Mouse (Mus musculus) neural tube, embryonic 12.5 days (tissue): ENCODE measurements around the gene Gm49318. TPM values are rescaled to one million over a fixed set of nuclear protein-coding genes. Genes with fewer than 3 reads are reported as not detected.

Experiments used
- ATAC-seq: fragments of 200-750 bp; cut with Nextera tagmentation; 2 replicates; pipeline ENCODE4 v1.8.0; 2017; ENCODE audit warnings: low read depth, mild to moderate bottlenecking, moderate TSS enrichment, moderate library complexity; ENCODE audit not compliant: low FRiP score
- H3K27ac ChIP-seq: fragments of 300-500 bp; sonication (generic); 2 replicates; pipeline ENCODE4 v1.5.1; 2016
- H3K27me3 ChIP-seq: fragments of 300-500 bp; sonication (generic); replicated peaks from 2 replicates; pipeline ENCODE4 v1.6.1; 2016; ENCODE audit warnings: mild to moderate bottlenecking
- H3K36me3 ChIP-seq: fragments of 300-500 bp; sonication (generic); 2 replicates; pipeline ENCODE4 v1.6.1; 2016; ENCODE audit warnings: mild to moderate bottlenecking
- H3K4me1 ChIP-seq: fragments of 300-500 bp; sonication (generic); 2 replicates; pipeline ENCODE4 v1.6.1; 2016
- H3K4me2 ChIP-seq: fragments of 300-500 bp; sonication (generic); replicated peaks from 2 replicates; pipeline ENCODE4 v1.6.1; 2016; ENCODE audit warnings: mild to moderate bottlenecking
- H3K4me3 ChIP-seq: fragments of 300-500 bp; sonication (generic); 2 replicates; pipeline ENCODE4 v1.5.1; 2016
- H3K9ac ChIP-seq: fragments of 300-500 bp; sonication (generic); 2 replicates; pipeline ENCODE4 v1.6.1; 2016; ENCODE audit warnings: mild to moderate bottlenecking
- H3K9me3 ChIP-seq: fragments of 300-500 bp; sonication (generic); 2 replicates; pipeline ENCODE4 v1.6.1; 2016; ENCODE audit warnings: mild to moderate bottlenecking
- WGBS: fragments of 180-500 bp; shearing (Covaris S2); methylation state at CpG from one replicate; pipeline ENCODE4 v1.1.7; 2016; 5-methylcytosine and 5-hydroxymethylcytosine counted together
- polyA plus RNA-seq: library from polyadenylated mRNA; unstranded; fragments of >200 nt; fragmentation: Nextera tagmentation; extraction: Ambion mirVana; gene quantifications from 2 replicates; pipeline ENCODE4 v1.2.1, GENCODE M21; 2016

Gene Gm49318
- polyA plus RNA-seq, 1 experiment from 2014 or later = not detected

- 91% methylated on average over 13 of the region's 13 CpGs for WGBS
- H3K4me1 ChIP-seq = peaks cover 11% of the 10 kb centered on the region
- H3K27ac ChIP-seq = no peak overlapping the region
- no peak overlapping the region for H3K9ac ChIP-seq
- no peaks in the 10 kb centered on the region for H3K27me3 ChIP-seq
- no peak overlapping the region for H3K4me2 ChIP-seq
- H3K9me3 ChIP-seq = no peaks in the 10 kb centered on the region
- no peak overlapping the region for H3K4me3 ChIP-seq
- ATAC-seq = peak; percentile 34; the same call in 1 of the 2 replicates
- peaks cover 83% of the 10 kb centered on the region for H3K36me3 ChIP-seq
Measured at GRCm38 (mm10) chr9:22012731-22013130, 58.3 kb downstream of the Gm49318 start.

DNA sequence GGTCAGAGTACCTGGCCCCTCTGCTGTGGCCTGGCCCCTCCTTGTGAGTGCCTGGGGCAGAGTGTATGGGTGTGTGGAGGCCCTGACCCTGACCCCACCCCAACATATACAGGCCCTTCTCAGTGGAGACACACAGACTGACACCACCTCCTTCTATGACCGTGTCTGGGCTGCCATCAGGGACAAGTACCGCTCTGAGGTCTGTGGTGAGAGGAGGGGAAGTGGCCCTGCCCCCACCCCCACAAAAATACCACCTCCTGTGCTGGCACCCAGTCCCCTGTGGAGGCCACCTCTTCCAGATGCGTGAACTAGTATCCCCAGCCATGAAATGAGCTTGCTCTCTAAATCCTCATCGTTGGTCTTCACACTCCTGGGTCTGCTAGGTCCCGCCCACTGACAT is 60.0 kb downstream of the Gm49318 start:
- peaks cover 11% of the 10 kb centered on the region for H3K4me1 ChIP-seq
- no peak overlapping the region for H3K4me3 ChIP-seq
- 96% methylated on average over 5 of the region's 5 CpGs for WGBS
- H3K4me2 ChIP-seq = no peak overlapping the region
- no peak overlapping the region for H3K9ac ChIP-seq
- no peak overlapping the region for H3K27ac ChIP-seq
- peaks cover 88% of the 10 kb centered on the region for H3K36me3 ChIP-seq
- H3K27me3 ChIP-seq = no peaks in the 10 kb centered on the region
- ATAC-seq = no peak; the same call in 1 of the 2 replicates
- no peaks in the 10 kb centered on the region for H3K9me3 ChIP-seq

DNA sequence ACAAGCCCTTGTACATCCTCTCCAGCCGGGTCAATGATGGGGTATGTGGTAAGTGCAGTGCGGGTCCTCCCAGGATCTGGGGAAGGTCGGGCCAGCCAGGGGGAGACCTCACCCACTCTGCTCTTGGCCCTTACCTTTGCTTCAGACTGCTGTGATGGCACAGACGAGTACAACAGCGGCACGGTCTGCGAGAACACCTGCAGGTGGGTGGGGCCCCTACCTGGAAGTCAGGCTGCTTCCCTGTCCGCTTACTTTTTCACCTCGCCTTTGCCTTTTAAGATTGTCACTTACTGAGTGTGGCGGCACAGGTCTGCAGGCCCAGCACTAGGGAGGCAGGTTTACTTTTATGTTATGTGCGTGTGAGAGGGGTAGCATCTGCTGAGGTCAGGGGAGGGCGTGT is 66.5 kb downstream of the Gm49318 start:
- WGBS = 95% methylated on average over 12 of the region's 12 CpGs
- 0 out of 2 replicates have a peak overlapping the region, but pooled peaks have one; percentile 69 for H3K9ac ChIP-seq
- 0 out of 2 replicates have a peak overlapping the region, but pooled peaks have one; percentile 65 for H3K4me3 ChIP-seq
- H3K27me3 ChIP-seq = no peaks in the 10 kb centered on the region
- no peaks in the 10 kb centered on the region for H3K9me3 ChIP-seq
- peak overlapping the region; percentile 89 for H3K4me2 ChIP-seq
- H3K27ac ChIP-seq = no peak overlapping the region
- peaks cover 47% of the 10 kb centered on the region for H3K36me3 ChIP-seq
- peaks cover 29% of the 10 kb centered on the region for H3K4me1 ChIP-seq
- ATAC-seq = no peak

- peak; percentile 27; the same call in 1 of the 2 replicates for ATAC-seq
- Histone ChIP-seq H3K4me2 (peak overlapping the region; percentile 89), H3K36me3 (peaks cover 35% of the 10 kb centered on the region), H3K9ac (peak overlapping the region; percentile 69), H3K27me3 (no peaks in the 10 kb centered on the region), H3K4me1 (peaks cover 26% of the 10 kb centered on the region), H3K27ac (peak overlapping the region; percentile 51; the same call in 1 of the 2 replicates), H3K9me3 (no peaks in the 10 kb centered on the region), H3K4me3 (peak overlapping the region; percentile 65)
- under 1% methylated on average over 18 of the region's 18 CpGs for WGBS
Measured at GRCm38 (mm10) chr9:22003163-22003554, 67.9 kb downstream of the Gm49318 start.

- 6% methylated on average over 57 of the region's 57 CpGs for WGBS
- Histone ChIP-seq H3K9me3 (no peaks in the 10 kb centered on the region), H3K9ac (peak within 1 kb of the TSS; percentile 69), H3K36me3 (peaks cover 29% of the 10 kb centered on the region), H3K4me2 (peak within 1 kb of the TSS; percentile 89), H3K4me3 (peak within 1 kb of the TSS; percentile 65), H3K27ac (peak within 1 kb of the TSS; percentile 51; the same call in 1 of the 2 replicates), H3K4me1 (peaks cover 26% of the 10 kb centered on the region), H3K27me3 (no peaks in the 10 kb centered on the region)
- peak; percentile 99 for ATAC-seq
Measured at GRCm38 (mm10) chr9:22002194-22003162, 68.6 kb downstream of the Gm49318 start, which contains the start of the genes Ccdc151 and Prkcsh. Ccdc151 (minus strand) TSS chr9:22002634. Prkcsh (plus strand) TSS chr9:22002806.

GRCm38 (mm10) chr9:22001633-22002032 is 69.4 kb downstream of the Gm49318 start:
- H3K27me3 ChIP-seq = no peaks in the 10 kb centered on the region
- H3K4me3 ChIP-seq = no peak overlapping the region
- no peak overlapping the region for H3K9ac ChIP-seq
- H3K4me1 ChIP-seq = peaks cover 26% of the 10 kb centered on the region
- H3K4me2 ChIP-seq = peak overlapping the region; percentile 74
- peaks cover 20% of the 10 kb centered on the region for H3K36me3 ChIP-seq
- no peak for ATAC-seq
- WGBS = 84% methylated on average over 4 of the region's 4 CpGs
- no peak overlapping the region for H3K27ac ChIP-seq
- no peaks in the 10 kb centered on the region for H3K9me3 ChIP-seq

GRCm38 (mm10) chr9:22000296-22000695 is 70.8 kb downstream of the Gm49318 start:
- no peaks in the 10 kb centered on the region for H3K27me3 ChIP-seq
- H3K4me1 ChIP-seq = peaks cover 26% of the 10 kb centered on the region
- H3K9me3 ChIP-seq = no peaks in the 10 kb centered on the region
- ATAC-seq = no peak
- no peak overlapping the region for H3K9ac ChIP-seq
- no peak overlapping the region for H3K4me3 ChIP-seq
- H3K4me2 ChIP-seq = no peak overlapping the region
- H3K36me3 ChIP-seq = peaks cover 7% of the 10 kb centered on the region; the same call in 1 of the 2 replicates
- WGBS = 89% methylated on average over 6 of the region's 6 CpGs
- H3K27ac ChIP-seq = no peak overlapping the region

- WGBS = 80% methylated on average over 3 of the region's 3 CpGs
Measured at GRCm38 (mm10) chr9:21996178-21996867, 74.7 kb downstream of the Gm49318 start.

DNA sequence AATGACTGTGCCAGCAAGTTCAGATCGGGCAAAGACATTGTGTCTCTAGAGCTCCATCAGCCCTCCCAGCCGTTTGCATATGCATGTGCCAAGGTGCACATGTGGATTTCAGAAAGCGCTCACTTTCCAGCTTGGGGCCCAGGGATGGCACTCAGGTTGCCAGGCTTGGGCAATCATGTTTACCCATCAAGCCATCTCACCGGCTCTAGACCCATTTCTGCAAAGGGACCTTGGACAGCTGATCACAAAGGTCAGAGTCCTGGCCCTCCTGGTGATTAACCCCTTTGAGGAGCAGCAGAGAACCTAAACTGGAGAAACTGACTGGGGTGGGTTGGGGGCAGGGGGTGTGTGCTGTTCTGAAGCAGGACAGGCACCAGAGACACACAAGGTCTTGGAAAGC is 78.8 kb downstream of the Gm49318 start:
- 74% methylated on average over 4 of the region's 4 CpGs for WGBS
- peaks cover 22% of the 10 kb centered on the region for H3K4me1 ChIP-seq

More at GRCm38 (mm10) chr9:21996178-21996867, 74.7 kb downstream of the Gm49318 start:
- Histone ChIP-seq H3K4me1 (no peaks in the 10 kb centered on the region), H3K36me3 (no peaks in the 10 kb centered on the region), H3K27me3 (peaks cover 20% of the 10 kb centered on the region), H3K9me3 (no peaks in the 10 kb centered on the region), H3K4me2 (no peak overlapping the region), H3K27ac (no peak overlapping the region), H3K4me3 (no peak overlapping the region), H3K9ac (no peak overlapping the region)
- no peak for ATAC-seq

DNA sequence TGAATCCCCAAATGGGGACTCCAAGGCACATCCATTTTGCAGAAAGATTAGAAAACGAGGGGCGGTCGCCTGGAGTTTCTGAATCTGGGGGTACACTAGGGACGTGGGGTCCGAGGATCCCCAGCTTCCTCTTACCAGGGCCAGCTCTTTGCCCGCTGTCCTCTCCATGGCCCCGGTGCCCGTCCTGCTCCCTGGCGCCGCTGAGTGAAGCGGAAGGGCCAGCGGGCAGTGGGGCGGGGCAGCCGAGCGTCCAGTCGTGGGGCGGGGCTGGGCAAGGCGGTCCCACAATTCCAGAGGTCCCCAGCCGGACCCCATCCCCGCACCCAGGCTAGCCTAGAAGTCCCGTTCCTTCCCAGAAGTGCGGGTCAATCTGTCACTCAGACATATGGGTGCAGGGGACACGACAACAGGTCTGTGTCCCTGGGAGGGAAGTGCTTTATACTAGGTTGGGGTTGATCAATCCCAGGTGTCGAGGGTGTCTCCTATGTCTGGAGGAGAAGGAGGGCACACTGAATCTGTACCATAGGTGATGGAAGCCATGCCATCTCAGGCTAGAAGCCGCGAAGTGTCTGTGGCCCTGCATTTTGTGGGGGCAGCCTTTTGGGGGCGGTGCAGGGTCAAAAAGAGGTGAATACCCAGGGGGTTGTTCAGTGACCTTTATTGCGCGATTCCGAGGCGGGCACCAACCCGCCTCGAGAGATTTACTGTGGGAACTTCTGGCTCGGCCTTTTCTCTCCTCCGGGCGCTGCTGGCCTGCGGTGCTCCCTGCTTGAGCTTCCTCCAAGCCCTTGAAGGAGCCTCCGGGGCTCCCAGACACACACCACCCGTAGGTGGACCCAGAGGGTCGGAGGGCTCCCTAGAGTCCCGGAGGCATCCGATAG is 81.6 kb downstream of the Gm49318 start, which contains the start of gene Rgl3:
Gene Rgl3, minus strand, starts transcription at position 217 of the 881 bp plus-strand sequence.
- peak; percentile 35; the same call in 1 of the 2 replicates for ATAC-seq
- Histone ChIP-seq H3K9me3 (no peaks in the 10 kb centered on the region), H3K27ac (no peak within 1 kb of the TSS), H3K36me3 (no peaks in the 10 kb centered on the region), H3K27me3 (peaks cover 73% of the 10 kb centered on the region), H3K9ac (peak within 1 kb of the TSS; percentile 45; the same call in 1 of the 2 replicates), H3K4me1 (peaks cover 22% of the 10 kb centered on the region), H3K4me3 (peak within 1 kb of the TSS; percentile 34), H3K4me2 (peak within 1 kb of the TSS; percentile 71)
- under 1% methylated on average over 42 of the region's 42 CpGs for WGBS

More for the DNA sequence above, 78.8 kb downstream of the Gm49318 start:
- Histone ChIP-seq H3K4me2 (no peak overlapping the region), H3K27ac (no peak overlapping the region), H3K27me3 (peaks cover 61% of the 10 kb centered on the region), H3K9ac (no peak overlapping the region), H3K36me3 (no peaks in the 10 kb centered on the region), H3K9me3 (no peaks in the 10 kb centered on the region), H3K4me3 (no peak overlapping the region)
- ATAC-seq = no peak
